Mouse (Mus musculus): Measurements from ENCODE around the gene Acoxl. TPM values are rescaled to one million over a fixed set of nuclear protein-coding genes. Genes with fewer than 3 reads are reported as not detected.

Acoxl gene
- not detected in 2 replicates for polyA plus RNA-seq (2015; fragmentation: Nextera tagmentation; extraction: Ambion mirVana)

GRCm38 (mm10) chr2:127838576-127838975 lies at the start of gene Acoxl:
Gene Acoxl, plus strand, starts transcription at chr2:127838876.
- H3K4me1 ChIP-seq (replicated peaks; ENCODE audit: control insufficient read depth, insufficient read depth, low read length), result no peaks in the 10 kb centered on the region
- H3K27me3 ChIP-seq (replicated peaks; ENCODE audit: control insufficient read depth, insufficient read depth, low read length), result peaks cover 15% of the 10 kb centered on the region; the same call in 1 of the 2 replicates
- no peaks in the 10 kb centered on the region for H3K9me3 ChIP-seq (ENCODE audit: control insufficient read depth, low read length)
- H3K4me2 ChIP-seq (ENCODE audit: low read length), result no peak within 1 kb of the TSS
- ATAC-seq, result no peak
- no peak within 1 kb of the TSS for H3K9ac ChIP-seq (replicated peaks; ENCODE audit: low read depth, low read length)
- H3K4me3 ChIP-seq (replicated peaks; ENCODE audit: low read length), result no peak within 1 kb of the TSS
- H3K27ac ChIP-seq (ENCODE audit: low read length), result no peak within 1 kb of the TSS
- no peaks in the 10 kb centered on the region for H3K36me3 ChIP-seq (ENCODE audit: control insufficient read depth, insufficient read depth)
- 69% methylated on average over 7 of the region's 7 CpGs for WGBS

- Histone ChIP-seq H3K4me1 (replicated peaks; ENCODE audit: control insufficient read depth, insufficient read depth, low read length) (peaks cover 25% of the 10 kb centered on the region), H3K27ac (ENCODE audit: low read length) (0 out of 2 replicates have a peak overlapping the region, but pooled peaks have one; percentile 11)
- ATAC-seq, result 0 out of 2 replicates have a peak, but pooled peaks have one; percentile 5
Observed at GRCm38 (mm10) chr2:127789138-127789537, 49.5 kb upstream of the Acoxl start.

DNA sequence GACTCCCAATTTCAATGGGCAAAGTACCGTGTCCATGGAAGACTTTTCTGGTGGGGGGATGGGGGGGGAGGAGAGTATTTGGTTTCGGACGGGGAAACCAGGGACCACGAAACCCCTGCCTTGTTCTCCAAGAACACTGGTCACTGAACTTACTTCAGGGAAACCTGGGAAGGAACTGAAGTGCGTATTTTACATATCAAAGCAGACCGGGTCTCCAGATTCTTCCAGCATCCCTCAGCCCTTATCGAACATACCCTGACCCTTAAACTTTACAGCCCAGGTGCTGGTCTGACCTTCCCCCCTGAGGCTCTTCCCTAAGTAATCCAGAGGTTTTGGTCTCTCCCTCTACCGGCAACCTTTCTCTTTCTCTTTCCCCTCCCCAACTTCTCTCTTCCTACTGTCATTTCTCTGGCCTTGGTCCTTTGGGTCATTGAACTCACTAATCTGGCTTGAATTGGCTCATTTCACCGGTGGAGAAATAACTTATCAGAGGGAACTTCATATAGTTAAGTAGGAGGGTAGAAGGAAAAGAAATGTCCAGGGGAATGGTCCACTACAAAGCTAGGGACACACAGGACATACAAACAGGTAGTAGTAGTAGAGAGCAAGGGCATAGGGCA lies 48.9 kb upstream of the Acoxl start:
- peak overlapping the region; percentile 91; the same call in 1 of the 2 replicates for H3K4me3 ChIP-seq (replicated peaks; ENCODE audit: low read length)
- no peak for ATAC-seq
- WGBS, result 22% methylated on average over 9 of the region's 9 CpGs
- H3K36me3 ChIP-seq (ENCODE audit: control insufficient read depth, insufficient read depth), result no peaks in the 10 kb centered on the region
- H3K4me2 ChIP-seq (ENCODE audit: low read length), result peak overlapping the region; percentile 79
- H3K9me3 ChIP-seq (ENCODE audit: control insufficient read depth, low read length), result no peaks in the 10 kb centered on the region
- no peak overlapping the region for H3K27ac ChIP-seq (ENCODE audit: low read length)
- peaks cover 25% of the 10 kb centered on the region for H3K4me1 ChIP-seq (replicated peaks; ENCODE audit: control insufficient read depth, insufficient read depth, low read length)
- H3K9ac ChIP-seq (replicated peaks; ENCODE audit: low read depth, low read length), result no peak overlapping the region
- H3K27me3 ChIP-seq (replicated peaks; ENCODE audit: control insufficient read depth, insufficient read depth, low read length), result no peaks in the 10 kb centered on the region

More at GRCm38 (mm10) chr2:127789138-127789537, 49.5 kb upstream of the Acoxl start:
- H3K4me3 ChIP-seq (replicated peaks; ENCODE audit: low read length), result peak overlapping the region; percentile 91
- WGBS, result 5% methylated on average over 11 of the region's 11 CpGs
- H3K27me3 ChIP-seq (replicated peaks; ENCODE audit: control insufficient read depth, insufficient read depth, low read length), result no peaks in the 10 kb centered on the region
- peak overlapping the region; percentile 79 for H3K4me2 ChIP-seq (ENCODE audit: low read length)
- H3K9ac ChIP-seq (replicated peaks; ENCODE audit: low read depth, low read length), result peak overlapping the region; percentile 82
- no peaks in the 10 kb centered on the region for H3K36me3 ChIP-seq (ENCODE audit: control insufficient read depth, insufficient read depth)
- H3K9me3 ChIP-seq (ENCODE audit: control insufficient read depth, low read length), result no peaks in the 10 kb centered on the region

GRCm38 (mm10) chr2:127791919-127792603 lies 46.6 kb upstream of the Acoxl start, which contains the start of gene Mtln:
Gene Mtln, minus strand, starts transcription at chr2:127792488.
- H3K4me1 ChIP-seq (replicated peaks; ENCODE audit: control insufficient read depth, insufficient read depth, low read length), result peaks cover 25% of the 10 kb centered on the region
- H3K27ac ChIP-seq (ENCODE audit: low read length), result peak within 1 kb of the TSS; percentile 84
- peak within 1 kb of the TSS; percentile 65 for H3K4me2 ChIP-seq (ENCODE audit: low read length)
- ATAC-seq, result peak; percentile 97
- peak within 1 kb of the TSS; percentile 87 for H3K4me3 ChIP-seq (replicated peaks; ENCODE audit: low read length)
- under 1% methylated on average over 37 of the region's 37 CpGs for WGBS
- H3K36me3 ChIP-seq (ENCODE audit: control insufficient read depth, insufficient read depth), result no peaks in the 10 kb centered on the region
- peak within 1 kb of the TSS; percentile 76 for H3K9ac ChIP-seq (replicated peaks; ENCODE audit: low read depth, low read length)
- H3K9me3 ChIP-seq (ENCODE audit: control insufficient read depth, low read length), result no peaks in the 10 kb centered on the region
- no peaks in the 10 kb centered on the region for H3K27me3 ChIP-seq (replicated peaks; ENCODE audit: control insufficient read depth, insufficient read depth, low read length)

DNA sequence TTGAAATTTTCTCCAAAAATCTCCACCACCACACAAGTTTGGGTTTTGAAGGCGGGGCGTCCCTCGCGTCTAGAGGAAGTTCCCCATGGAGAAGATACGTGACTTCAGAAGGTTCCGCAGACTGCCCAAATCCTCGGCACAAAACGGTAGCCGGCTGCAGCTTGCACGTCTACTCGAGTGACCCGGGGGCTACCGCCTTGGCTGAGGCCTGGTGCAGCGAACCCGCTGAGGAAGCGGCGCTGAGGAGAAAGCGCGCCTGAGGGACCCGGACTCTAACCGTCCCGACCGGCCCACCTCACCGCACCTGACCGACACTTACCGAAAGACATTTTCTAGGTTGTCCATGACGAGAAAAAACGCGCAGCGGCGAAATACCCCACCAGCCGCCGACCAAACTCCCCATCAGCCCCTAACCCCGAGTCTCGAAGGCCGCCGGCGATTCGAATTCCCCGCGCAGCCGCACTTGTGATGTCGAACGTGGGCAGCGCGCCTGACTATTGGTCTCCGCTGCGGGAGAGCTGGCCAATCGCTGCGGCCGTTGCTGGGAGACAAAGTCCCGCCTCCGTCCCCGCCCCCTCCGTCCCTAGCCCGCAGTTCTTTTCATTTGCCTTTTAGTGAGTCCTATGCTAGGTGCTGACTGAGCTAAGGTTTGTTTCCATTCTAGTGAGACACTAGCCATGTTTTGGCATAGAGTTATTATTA lies 7.1 kb upstream of the Acoxl start, which contains the start of gene Bub1:
Bub1 (minus strand) TSS at position 465 of the 702 bp plus-strand sequence.
- peak within 1 kb of the TSS; percentile 53 for H3K4me3 ChIP-seq (replicated peaks; ENCODE audit: low read length)
- ATAC-seq, result peak; percentile 100
- no peaks in the 10 kb centered on the region for H3K36me3 ChIP-seq (ENCODE audit: control insufficient read depth, insufficient read depth)
- no peaks in the 10 kb centered on the region for H3K9me3 ChIP-seq (ENCODE audit: control insufficient read depth, low read length)
- WGBS, result under 1% methylated on average over 56 of the region's 56 CpGs
- H3K27me3 ChIP-seq (replicated peaks; ENCODE audit: control insufficient read depth, insufficient read depth, low read length), result no peaks in the 10 kb centered on the region
- no peak within 1 kb of the TSS for H3K27ac ChIP-seq (ENCODE audit: low read length)
- peak within 1 kb of the TSS; percentile 35; the same call in 1 of the 2 replicates for H3K9ac ChIP-seq (replicated peaks; ENCODE audit: low read depth, low read length)
- peak within 1 kb of the TSS; percentile 56 for H3K4me2 ChIP-seq (ENCODE audit: low read length)
- H3K4me1 ChIP-seq (replicated peaks; ENCODE audit: control insufficient read depth, insufficient read depth, low read length), result peaks cover 9% of the 10 kb centered on the region; the same call in 1 of the 2 replicates

GRCm38 (mm10) chr2:127832103-127832832 lies 6.4 kb upstream of the Acoxl start:
- Histone ChIP-seq H3K4me1 (replicated peaks; ENCODE audit: control insufficient read depth, insufficient read depth, low read length) (peaks cover 9% of the 10 kb centered on the region; the same call in 1 of the 2 replicates), H3K4me2 (ENCODE audit: low read length) (peak overlapping the region; percentile 56), H3K9me3 (ENCODE audit: control insufficient read depth, low read length) (no peaks in the 10 kb centered on the region), H3K4me3 (replicated peaks; ENCODE audit: low read length) (peak overlapping the region; percentile 53), H3K36me3 (ENCODE audit: control insufficient read depth, insufficient read depth) (no peaks in the 10 kb centered on the region), H3K27me3 (replicated peaks; ENCODE audit: control insufficient read depth, insufficient read depth, low read length) (0 out of 2 replicates have a peak, but pooled peaks cover 2% of the 10 kb centered on the region), H3K9ac (replicated peaks; ENCODE audit: low read depth, low read length) (peak overlapping the region; percentile 35; the same call in 1 of the 2 replicates), H3K27ac (ENCODE audit: low read length) (no peak overlapping the region)
- WGBS, result 38% methylated on average over 11 of the region's 11 CpGs
- ATAC-seq, result peak; percentile 26; the same call in 1 of the 2 replicates

DNA sequence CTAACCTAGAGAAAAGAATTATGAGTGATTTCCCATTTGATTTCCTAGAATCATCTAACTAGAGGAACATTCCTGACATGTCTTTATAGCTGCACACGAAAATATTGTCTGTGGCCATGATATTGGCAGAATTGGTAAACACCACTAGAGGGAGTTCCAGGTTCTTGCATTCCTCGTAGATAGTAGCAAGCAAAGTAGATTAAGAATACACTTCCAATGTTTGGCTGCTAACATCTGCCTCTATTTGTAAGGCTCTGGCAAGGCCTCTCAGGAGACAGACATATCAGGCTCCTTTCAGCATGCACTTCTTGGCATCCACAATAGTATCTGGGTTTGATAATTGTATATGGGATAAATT lies 5.9 kb upstream of the Acoxl start:
- Histone ChIP-seq H3K36me3 (ENCODE audit: control insufficient read depth, insufficient read depth) (no peaks in the 10 kb centered on the region), H3K4me2 (ENCODE audit: low read length) (no peak overlapping the region), H3K9ac (replicated peaks; ENCODE audit: low read depth, low read length) (no peak overlapping the region), H3K27me3 (replicated peaks; ENCODE audit: control insufficient read depth, insufficient read depth, low read length) (0 out of 2 replicates have a peak, but pooled peaks cover 2% of the 10 kb centered on the region), H3K27ac (ENCODE audit: low read length) (no peak overlapping the region), H3K4me3 (replicated peaks; ENCODE audit: low read length) (no peak overlapping the region), H3K4me1 (replicated peaks; ENCODE audit: control insufficient read depth, insufficient read depth, low read length) (peaks cover 9% of the 10 kb centered on the region; the same call in 1 of the 2 replicates), H3K9me3 (ENCODE audit: control insufficient read depth, low read length) (no peaks in the 10 kb centered on the region)
- 11% methylated on average over 2 of the region's 2 CpGs for WGBS
- ATAC-seq, result no peak

- Histone ChIP-seq H3K9me3 (ENCODE audit: control insufficient read depth, low read length) (no peaks in the 10 kb centered on the region), H3K4me3 (replicated peaks; ENCODE audit: low read length) (no peak overlapping the region), H3K27me3 (replicated peaks; ENCODE audit: control insufficient read depth, insufficient read depth, low read length) (peaks cover 15% of the 10 kb centered on the region; the same call in 1 of the 2 replicates), H3K27ac (ENCODE audit: low read length) (no peak overlapping the region), H3K36me3 (ENCODE audit: control insufficient read depth, insufficient read depth) (no peaks in the 10 kb centered on the region), H3K4me1 (replicated peaks; ENCODE audit: control insufficient read depth, insufficient read depth, low read length) (no peaks in the 10 kb centered on the region), H3K4me2 (ENCODE audit: low read length) (no peak overlapping the region), H3K9ac (replicated peaks; ENCODE audit: low read depth, low read length) (no peak overlapping the region)
- 8% methylated on average over 11 of the region's 11 CpGs for WGBS
- no peak for ATAC-seq
Observed at GRCm38 (mm10) chr2:127839425-127839824, 749 bp downstream of the Acoxl start.

All from forebrain, embryonic 16.5 days (tissue).